Mouse (Mus musculus) embryo, embryonic 11.5 days (tissue): ENCODE results near the gene Ndufc1.
A peak's percentile ranks its signal among the peaks of the same experiment; 100 is the strongest.
"Not testable (repeated sequence)": the region's sequence is repeated elsewhere in the genome, so short reads cannot be mapped to it uniquely, and the experiment has no call there.

Experiments
- DNase-seq: peaks from one replicate; pipeline ENCODE4 v3.0.0-alpha.2; 2012; ENCODE audit warnings: low read depth, low spot score

Gene Ndufc1

GRCm38 (mm10) chr3:51396219-51397068 lies 12.3 kb downstream of the Ndufc1 start, which contains the start of gene Mgarp:
TSS of gene Mgarp (minus strand) at chr3:51396738.
- DNase-seq, result peak; percentile 65

GRCm38 (mm10) chr3:51395461-51396145 lies 13.2 kb downstream of the Ndufc1 start:
- DNase-seq, result no peak

- DNase-seq, result no peak
Measured at GRCm38 (mm10) chr3:51394881-51395280, 13.9 kb downstream of the Ndufc1 start.

GRCm38 (mm10) chr3:51393651-51394050 lies 15.1 kb downstream of the Ndufc1 start:
- DNase-seq, result no peak

- not testable (repeated sequence) for DNase-seq
Measured at GRCm38 (mm10) chr3:51393018-51393417, 15.8 kb downstream of the Ndufc1 start.

GRCm38 (mm10) chr3:51391591-51391990 lies 17.2 kb downstream of the Ndufc1 start:
- no peak for DNase-seq

GRCm38 (mm10) chr3:51391095-51391494 lies 17.7 kb downstream of the Ndufc1 start:
- DNase-seq, result no peak

GRCm38 (mm10) chr3:51388904-51389303 lies 19.9 kb downstream of the Ndufc1 start:
- DNase-seq, result no peak

GRCm38 (mm10) chr3:51387868-51388381 lies 20.9 kb downstream of the Ndufc1 start:
- DNase-seq, result no peak

GRCm38 (mm10) chr3:51387134-51387451 lies 21.7 kb downstream of the Ndufc1 start:
- DNase-seq, result no peak

- DNase-seq, result no peak
Measured at GRCm38 (mm10) chr3:51386441-51387133, 22.2 kb downstream of the Ndufc1 start.

GRCm38 (mm10) chr3:51383409-51383808 lies 25.4 kb downstream of the Ndufc1 start:
- DNase-seq, result no peak

GRCm38 (mm10) chr3:51380660-51381014 lies 28.2 kb downstream of the Ndufc1 start:
- no peak for DNase-seq

- no peak for DNase-seq
Measured at GRCm38 (mm10) chr3:51379786-51380659, 28.8 kb downstream of the Ndufc1 start.

GRCm38 (mm10) chr3:51378665-51378946 lies 30.2 kb downstream of the Ndufc1 start:
- no peak for DNase-seq

GRCm38 (mm10) chr3:51377878-51378664 lies 30.7 kb downstream of the Ndufc1 start:
- no peak for DNase-seq

GRCm38 (mm10) chr3:51375307-51376265 lies 33.2 kb downstream of the Ndufc1 start:
- DNase-seq, result no peak

- no peak for DNase-seq
Measured at GRCm38 (mm10) chr3:51373544-51373943, 35.2 kb downstream of the Ndufc1 start.

- DNase-seq, result no peak
Measured at GRCm38 (mm10) chr3:51372883-51373282, 35.9 kb downstream of the Ndufc1 start.
